Mouse (Mus musculus) midbrain, embryonic 10.5 days (tissue): ENCODE results near the gene Tmem150b. TPM values are rescaled to one million over a fixed set of nuclear protein-coding genes. Genes with fewer than 3 reads are reported as not detected.

ENCODE experiments used
- DNase-seq: peaks from one replicate; pipeline ENCODE4 v3.0.0-alpha.2; 2017; ENCODE audit warnings: low spot score
- H3K27ac ChIP-seq: fragments of 300-500 bp; sonication (generic); replicated peaks from 2 replicates; pipeline ENCODE4 v1.5.1; 2016; ENCODE audit warnings: mild to moderate bottlenecking
- H3K27me3 ChIP-seq: fragments of 300-500 bp; sonication (generic); 2 replicates; pipeline ENCODE4 v1.6.1; 2016; ENCODE audit warnings: low read depth, mild to moderate bottlenecking; ENCODE audit not compliant: poor library complexity, severe bottlenecking
- H3K36me3 ChIP-seq: fragments of 300-500 bp; sonication (generic); 2 replicates; pipeline ENCODE4 v1.6.1; 2016; ENCODE audit warnings: mild to moderate bottlenecking, moderate library complexity
- H3K4me1 ChIP-seq: fragments of 300-500 bp; sonication (generic); 2 replicates; pipeline ENCODE4 v1.6.1; 2016
- H3K4me3 ChIP-seq: fragments of 300-500 bp; sonication (generic); 2 replicates; pipeline ENCODE4 v1.5.1; 2016; ENCODE audit warnings: mild to moderate bottlenecking, moderate library complexity
- H3K9me3 ChIP-seq: fragments of 300-500 bp; sonication (generic); replicated peaks from 2 replicates; pipeline ENCODE4 v1.6.1; 2016; ENCODE audit warnings: mild to moderate bottlenecking
- WGBS: fragments of 180-500 bp; shearing (Covaris S2); methylation state at CpG from one replicate; pipeline ENCODE4 v1.1.7; 2016; 5-methylcytosine and 5-hydroxymethylcytosine counted together
- polyA plus RNA-seq: library from polyadenylated mRNA; unstranded; fragments of >200 nt; fragmentation: Nextera tagmentation; extraction: Ambion mirVana; gene quantifications from 2 replicates; pipeline ENCODE4 v1.2.1, GENCODE M21; 2016

The Tmem150b gene
- polyA plus RNA-seq, 1 experiment from 2014 or later, result 0.10 TPM

GRCm38 (mm10) chr7:4670655-4671255 is 54.3 kb downstream of the Tmem150b start:
- WGBS, result 92% methylated on average over 8 of the region's 8 CpGs
- peaks cover 95% of the 10 kb centered on the region for H3K36me3 ChIP-seq
- H3K4me1 ChIP-seq, result no peaks in the 10 kb centered on the region

GRCm38 (mm10) chr7:4669156-4669555 is 55.9 kb downstream of the Tmem150b start:
- WGBS, result 94% methylated on average over 9 of the region's 9 CpGs
- H3K9me3 ChIP-seq, result 0 out of 2 replicates have a peak, but pooled peaks cover 4% of the 10 kb centered on the region
- no peaks in the 10 kb centered on the region for H3K27me3 ChIP-seq
- no peaks in the 10 kb centered on the region for H3K4me1 ChIP-seq
- no peak for DNase-seq
- H3K36me3 ChIP-seq, result peaks cover 93% of the 10 kb centered on the region
- H3K27ac ChIP-seq, result no peak overlapping the region
- H3K4me3 ChIP-seq, result no peak overlapping the region

More at GRCm38 (mm10) chr7:4670655-4671255, 54.3 kb downstream of the Tmem150b start:
- H3K4me3 ChIP-seq, result no peak overlapping the region
- H3K9me3 ChIP-seq, result no peaks in the 10 kb centered on the region
- H3K27me3 ChIP-seq, result no peaks in the 10 kb centered on the region
- no peak overlapping the region for H3K27ac ChIP-seq
- no peak for DNase-seq

GRCm38 (mm10) chr7:4668506-4668905 is 56.5 kb downstream of the Tmem150b start:
- Histone ChIP-seq H3K27ac (no peak overlapping the region), H3K27me3 (no peaks in the 10 kb centered on the region), H3K36me3 (peaks cover 91% of the 10 kb centered on the region), H3K4me1 (no peaks in the 10 kb centered on the region), H3K4me3 (no peak overlapping the region), H3K9me3 (0 out of 2 replicates have a peak, but pooled peaks cover 4% of the 10 kb centered on the region)
- no peak for DNase-seq
- 94% methylated on average over 8 of the region's 8 CpGs for WGBS

GRCm38 (mm10) chr7:4666871-4667270 is 58.2 kb downstream of the Tmem150b start:
- WGBS, result 96% methylated on average over 5 of the region's 5 CpGs
- H3K27ac ChIP-seq, result no peak overlapping the region
- DNase-seq, result no peak
- no peak overlapping the region for H3K4me3 ChIP-seq
- 0 out of 2 replicates have a peak, but pooled peaks cover 4% of the 10 kb centered on the region for H3K9me3 ChIP-seq
- peaks cover 90% of the 10 kb centered on the region for H3K36me3 ChIP-seq
- H3K4me1 ChIP-seq, result no peaks in the 10 kb centered on the region
- no peaks in the 10 kb centered on the region for H3K27me3 ChIP-seq

GRCm38 (mm10) chr7:4663742-4664141 is 61.3 kb downstream of the Tmem150b start:
- peaks cover 69% of the 10 kb centered on the region for H3K36me3 ChIP-seq
- H3K27ac ChIP-seq, result no peak overlapping the region
- H3K4me1 ChIP-seq, result peaks cover 16% of the 10 kb centered on the region
- H3K27me3 ChIP-seq, result no peaks in the 10 kb centered on the region
- no peak for DNase-seq
- H3K4me3 ChIP-seq, result no peak overlapping the region
- H3K9me3 ChIP-seq, result 0 out of 2 replicates have a peak, but pooled peaks cover 4% of the 10 kb centered on the region
- 92% methylated on average over 2 of the region's 2 CpGs for WGBS

GRCm38 (mm10) chr7:4663179-4663578 is 61.9 kb downstream of the Tmem150b start:
- no peak overlapping the region for H3K27ac ChIP-seq
- DNase-seq, result no peak
- no peaks in the 10 kb centered on the region for H3K27me3 ChIP-seq
- WGBS, result 71% methylated on average over 8 of the region's 8 CpGs
- peaks cover 16% of the 10 kb centered on the region for H3K4me1 ChIP-seq
- no peak overlapping the region for H3K4me3 ChIP-seq
- 0 out of 2 replicates have a peak, but pooled peaks cover 4% of the 10 kb centered on the region for H3K9me3 ChIP-seq
- peaks cover 64% of the 10 kb centered on the region for H3K36me3 ChIP-seq

- Histone ChIP-seq H3K27ac (peak overlapping the region; percentile 95), H3K36me3 (peaks cover 34% of the 10 kb centered on the region), H3K27me3 (no peaks in the 10 kb centered on the region), H3K4me3 (peak overlapping the region; percentile 91), H3K9me3 (0 out of 2 replicates have a peak, but pooled peaks cover 4% of the 10 kb centered on the region), H3K4me1 (peaks cover 39% of the 10 kb centered on the region)
- no peak for DNase-seq
- 73% methylated on average over 3 of the region's 3 CpGs for WGBS
Observed at GRCm38 (mm10) chr7:4659911-4660443, 65.1 kb downstream of the Tmem150b start.

- Histone ChIP-seq H3K9me3 (no peaks in the 10 kb centered on the region), H3K27ac (peak within 1 kb of the TSS; percentile 95), H3K4me3 (peak within 1 kb of the TSS; percentile 91), H3K36me3 (peaks cover 24% of the 10 kb centered on the region), H3K27me3 (no peaks in the 10 kb centered on the region), H3K4me1 (peaks cover 39% of the 10 kb centered on the region)
- peak; percentile 95 for DNase-seq
- under 1% methylated on average over 54 of the region's 54 CpGs for WGBS
Observed at GRCm38 (mm10) chr7:4658912-4659551, 66.0 kb downstream of the Tmem150b start, which contains the start of gene Ppp6r1. TSS of gene Ppp6r1 (minus strand) at chr7:4659019.

- peaks cover 25% of the 10 kb centered on the region for H3K36me3 ChIP-seq
- H3K27me3 ChIP-seq, result no peaks in the 10 kb centered on the region
- no peak for DNase-seq
- under 1% methylated on average over 78 of the region's 78 CpGs for WGBS
- peak overlapping the region; percentile 91 for H3K4me3 ChIP-seq
- peak overlapping the region; percentile 95 for H3K27ac ChIP-seq
- H3K4me1 ChIP-seq, result peaks cover 39% of the 10 kb centered on the region
- no peaks in the 10 kb centered on the region for H3K9me3 ChIP-seq
Observed at GRCm38 (mm10) chr7:4658128-4658907, 66.7 kb downstream of the Tmem150b start.

GRCm38 (mm10) chr7:4657521-4658127 is 67.4 kb downstream of the Tmem150b start:
- Histone ChIP-seq H3K36me3 (peaks cover 28% of the 10 kb centered on the region), H3K27me3 (no peaks in the 10 kb centered on the region), H3K4me3 (peak overlapping the region; percentile 91), H3K4me1 (peaks cover 39% of the 10 kb centered on the region), H3K9me3 (no peaks in the 10 kb centered on the region), H3K27ac (peak overlapping the region; percentile 95)
- 55% methylated on average over 9 of the region's 9 CpGs for WGBS
- DNase-seq, result no peak
